Mouse (Mus musculus): ENCODE results near the gene Stat3.

Stat3 gene

DNA sequence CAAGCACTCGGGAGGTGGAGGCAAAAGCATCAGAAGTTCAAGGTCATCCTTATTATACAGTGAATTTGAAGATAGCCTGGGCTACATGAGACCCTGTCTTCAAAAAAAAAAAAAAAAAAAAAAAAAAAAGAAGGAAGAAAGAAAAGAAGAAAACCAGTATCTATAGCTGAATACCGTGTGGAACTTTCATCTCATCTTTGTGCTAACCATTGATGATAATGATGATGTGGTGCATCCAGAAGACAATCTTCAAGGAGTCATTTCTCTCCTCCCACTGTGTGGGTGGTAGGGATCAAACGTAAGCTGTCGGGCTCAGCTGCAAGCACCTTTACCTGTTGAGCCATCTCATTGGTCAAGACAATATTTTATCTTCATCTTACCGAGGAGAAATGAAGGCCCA, 21.3 kb downstream of the Stat3 start:
- DNase-seq: no peak

DNA sequence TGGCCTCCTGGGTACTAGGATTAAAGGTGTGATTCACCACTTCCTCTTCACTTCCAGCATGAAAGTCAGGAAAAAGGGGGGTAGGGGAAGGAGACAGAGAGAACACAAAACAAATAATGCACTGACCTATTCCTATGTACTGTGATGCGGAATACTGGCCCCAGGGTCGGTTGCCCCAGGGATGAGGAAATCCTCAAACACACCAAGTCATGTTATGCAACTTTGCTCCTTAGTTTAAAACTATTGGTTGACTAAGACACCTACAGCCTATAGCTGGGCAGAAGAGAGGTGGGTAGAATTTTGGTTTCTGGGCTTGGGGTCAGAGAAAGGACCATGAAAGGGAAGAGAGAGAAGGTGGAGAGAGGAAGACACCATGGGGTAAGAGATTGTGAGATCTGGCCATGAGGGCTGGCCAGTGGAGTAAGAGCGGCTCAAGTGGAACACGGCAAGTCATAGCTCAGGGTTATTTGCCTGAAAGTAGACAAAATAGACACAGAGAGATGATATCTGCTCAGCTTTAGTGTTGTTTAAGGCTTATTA, 22.8 kb downstream of the Stat3 start:
- no peak for DNase-seq

DNA sequence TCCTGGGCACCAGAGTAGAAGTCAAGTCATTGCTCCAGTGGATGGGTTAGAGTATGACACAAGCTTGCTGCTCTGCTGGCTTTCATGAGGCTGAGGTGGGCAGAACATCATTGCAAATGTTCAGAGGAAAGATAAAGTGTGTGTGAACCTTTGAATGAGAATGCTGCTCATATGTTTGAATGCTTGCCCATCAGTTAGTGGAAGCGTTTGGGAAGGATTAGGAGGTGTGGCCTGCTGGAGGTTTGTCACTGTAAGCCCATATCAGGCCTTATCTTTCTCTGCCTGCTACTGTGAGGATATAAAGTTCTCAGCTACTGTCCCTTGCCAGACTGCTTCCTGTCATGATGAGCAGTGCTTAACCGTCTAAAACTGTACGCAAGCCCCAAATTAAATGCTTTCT, 24.3 kb downstream of the Stat3 start:
- DNase-seq: no peak

DNA sequence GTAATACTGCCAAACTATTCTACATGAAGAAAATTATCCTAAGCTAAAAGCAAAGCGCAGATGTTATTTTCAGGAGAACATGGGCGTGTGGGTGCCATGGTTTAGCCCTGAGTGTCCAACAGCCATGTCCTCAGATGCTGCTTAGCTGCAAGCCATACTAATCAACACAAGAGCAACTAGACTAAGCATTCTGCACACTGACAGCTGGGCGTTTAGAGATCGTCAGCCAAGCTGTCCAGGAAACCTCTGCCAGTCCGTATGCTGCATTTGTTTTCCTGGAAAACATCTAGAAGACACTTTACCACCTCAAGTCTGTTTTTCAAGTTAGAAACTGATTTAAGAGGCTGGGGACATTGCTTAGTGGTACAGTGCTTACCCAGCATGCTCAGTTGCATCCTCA, 24.9 kb downstream of the Stat3 start:
- no peak for DNase-seq

DNA sequence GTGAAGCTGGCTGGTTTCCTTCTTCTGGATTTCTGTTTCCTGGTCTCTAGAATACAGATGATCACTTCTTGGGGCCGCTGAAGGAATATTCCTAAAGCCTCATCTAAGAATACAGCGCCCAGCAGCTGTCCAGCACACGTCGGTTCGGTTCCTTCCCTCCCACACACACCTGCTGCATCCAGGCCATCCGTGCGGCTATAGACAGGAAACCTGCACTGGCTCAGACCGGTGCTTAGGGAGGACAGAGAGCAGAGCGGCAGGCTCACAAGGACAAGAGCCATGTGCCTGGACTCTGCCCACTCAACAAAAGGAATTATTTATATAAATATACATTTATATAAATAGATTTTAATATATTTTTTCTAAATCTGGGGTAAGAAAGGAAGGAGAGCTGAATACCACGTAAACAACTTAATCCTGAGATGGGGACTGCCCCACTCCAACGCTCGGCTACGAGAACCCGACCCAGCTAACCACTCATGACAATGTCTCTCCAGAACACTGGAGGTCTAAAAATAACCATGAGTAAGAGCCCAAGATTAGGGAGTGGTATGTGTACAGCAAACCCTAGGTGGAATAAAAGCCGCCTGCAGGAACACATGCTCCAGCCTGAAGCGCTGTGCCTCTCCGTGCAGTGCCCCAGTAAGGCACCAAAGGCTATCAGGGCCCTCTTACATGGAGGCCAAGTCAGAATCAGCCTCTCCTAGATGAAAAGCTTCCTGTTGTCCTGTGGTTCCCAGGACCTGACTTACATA, 26.8 kb downstream of the Stat3 start:
- no peak for DNase-seq

DNA sequence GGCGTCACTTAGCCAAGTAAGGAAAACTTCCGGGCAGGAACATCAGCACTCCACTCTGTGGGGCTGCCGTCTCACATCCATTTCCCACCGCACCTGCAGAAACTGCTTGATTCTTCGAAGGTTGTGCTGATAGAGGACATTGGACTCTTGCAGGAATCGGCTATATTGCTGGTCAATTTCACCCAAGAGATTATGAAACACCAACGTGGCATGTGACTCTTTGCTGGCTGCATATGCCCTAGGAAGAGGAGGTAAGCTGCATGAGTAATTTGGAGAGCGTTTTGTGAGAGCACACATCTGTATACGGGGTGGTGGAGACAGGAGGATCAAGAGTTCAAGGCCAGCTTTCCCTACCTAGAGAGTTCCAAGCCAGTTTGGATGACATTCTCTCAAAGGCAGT, 30.8 kb downstream of the Stat3 start:
- no peak for DNase-seq

DNA sequence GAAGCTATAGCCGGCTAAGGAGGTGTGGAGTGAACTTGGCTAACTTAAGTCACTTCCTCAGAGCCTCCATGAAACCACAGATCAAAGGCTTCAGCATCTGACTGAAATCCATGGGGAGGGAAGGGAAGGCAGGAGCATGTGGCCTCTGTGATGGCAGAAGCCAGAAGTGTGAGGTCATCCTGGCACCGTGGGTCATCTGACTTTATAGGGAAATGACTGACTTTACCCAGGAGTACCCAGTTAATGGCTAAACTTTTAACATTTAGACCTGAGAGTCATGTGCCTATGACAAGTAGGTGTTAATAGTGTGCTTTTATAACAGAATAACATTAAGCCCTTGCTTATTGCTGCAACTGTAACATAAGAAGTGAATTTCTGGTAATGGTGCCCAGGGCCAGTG, 31.2 kb downstream of the Stat3 start:
- DNase-seq: no peak

DNA sequence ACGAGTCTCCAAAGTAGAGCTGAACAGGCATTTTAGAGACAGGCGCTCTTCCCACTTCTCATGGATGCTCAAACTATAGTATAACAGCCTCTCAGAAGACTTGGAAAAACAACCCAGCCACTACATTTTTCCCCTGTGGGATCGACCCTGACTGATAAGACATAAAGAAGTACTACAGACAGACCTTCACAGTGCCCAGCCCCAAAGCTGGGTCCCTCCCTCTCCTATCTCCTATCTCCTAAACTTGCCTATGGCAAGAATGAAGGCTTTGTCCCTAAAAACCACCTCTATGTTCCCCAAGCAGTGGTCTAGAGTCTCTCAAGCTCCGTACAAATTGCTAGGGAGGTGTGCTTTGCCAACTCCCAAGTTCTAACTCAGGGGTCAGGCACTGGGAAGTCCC, 32.5 kb downstream of the Stat3 start:
- DNase-seq: no peak

DNA sequence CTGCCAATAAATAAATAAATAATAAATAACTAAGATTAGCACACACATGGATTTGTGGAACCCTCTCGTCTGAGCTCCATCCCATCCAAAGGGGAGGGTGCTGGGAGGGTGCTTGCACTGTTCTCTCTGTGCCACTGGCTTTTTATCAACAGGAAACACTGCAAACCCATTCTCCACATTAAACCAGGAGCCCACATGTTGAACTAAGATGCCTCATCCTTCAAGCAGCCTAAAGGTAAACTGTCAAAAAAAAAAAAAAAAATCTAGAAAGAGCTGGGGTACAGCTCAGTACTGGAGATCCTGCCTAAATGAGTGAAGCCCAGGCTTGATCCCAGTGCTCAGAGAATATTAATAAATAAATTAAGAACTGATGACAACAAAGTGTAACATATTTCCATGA, 33.4 kb downstream of the Stat3 start:
- no peak for DNase-seq

DNA sequence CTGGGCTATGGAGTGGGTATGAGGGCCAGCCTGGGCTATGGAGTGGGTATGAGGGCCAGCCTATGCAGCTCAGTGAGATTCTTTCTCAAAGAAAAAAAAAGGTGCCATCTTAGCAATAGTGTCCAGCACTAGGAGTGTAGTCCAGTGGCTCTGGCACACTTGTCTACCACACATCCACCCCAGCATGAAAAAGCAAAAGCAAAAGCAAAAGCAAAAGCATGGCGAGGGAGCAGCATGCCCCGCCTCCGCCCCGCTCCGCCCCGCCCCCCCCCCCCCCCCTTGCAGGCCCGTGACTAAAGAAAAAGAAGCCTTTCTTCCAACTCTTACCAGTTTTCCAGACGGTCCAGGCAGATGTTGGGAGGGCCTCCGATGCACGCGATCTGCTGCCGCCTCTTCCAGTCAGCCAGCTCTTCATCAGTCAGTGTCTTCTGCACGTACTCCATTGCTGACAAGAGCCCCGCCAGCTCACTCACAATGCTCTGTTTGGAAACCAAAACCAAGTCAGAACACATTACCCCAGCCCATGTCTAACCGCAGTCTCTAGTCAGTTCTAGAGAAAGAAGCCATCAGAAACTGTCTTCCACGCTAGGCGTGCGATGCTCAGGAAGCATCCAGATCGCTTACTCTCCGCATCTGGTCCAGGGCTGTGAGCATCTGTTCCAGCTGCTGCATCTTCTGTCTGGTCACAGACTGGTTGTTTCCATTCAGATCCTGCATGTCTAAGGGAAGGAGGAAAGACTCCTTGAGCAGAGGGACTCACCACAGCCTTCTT, 34.6 kb downstream of the Stat3 start:
- no peak for DNase-seq

DNA sequence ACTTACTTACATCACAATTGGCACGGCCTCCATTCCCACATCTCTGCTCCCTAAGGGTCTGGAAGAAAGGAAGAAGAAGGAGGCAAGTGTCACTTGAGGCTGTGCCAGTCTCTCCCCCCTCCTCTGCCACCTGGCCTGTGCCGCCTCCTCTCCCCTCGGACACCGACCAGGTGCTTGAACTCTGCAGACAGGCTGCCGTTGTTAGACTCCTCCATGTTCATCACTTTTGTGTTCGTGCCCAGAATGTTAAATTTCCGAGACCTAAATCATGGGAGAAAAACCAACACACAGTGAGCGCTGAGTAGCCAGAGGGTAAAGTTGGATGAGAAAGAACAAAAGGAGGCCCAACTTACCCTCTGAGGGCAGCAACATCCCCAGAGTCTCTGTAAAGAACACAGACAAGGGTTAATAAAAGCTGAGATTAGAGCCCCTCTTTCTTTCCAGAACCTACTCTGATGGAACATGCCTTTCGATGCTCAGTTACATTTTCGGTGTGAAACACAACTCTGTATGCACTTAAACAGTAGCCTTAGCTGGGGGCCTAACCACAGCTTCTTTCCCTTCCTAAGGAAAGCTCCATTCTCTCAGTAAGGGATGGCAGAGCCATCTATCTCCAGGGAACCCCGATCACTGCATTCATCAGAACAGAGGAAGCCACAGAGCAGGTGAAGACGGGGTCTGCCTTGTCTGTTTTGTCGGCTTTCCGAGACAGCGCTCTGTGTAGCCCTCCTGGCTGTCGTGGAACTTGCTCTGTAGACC, 40.7 kb downstream of the Stat3 start:
- DNase-seq: no peak

DNA sequence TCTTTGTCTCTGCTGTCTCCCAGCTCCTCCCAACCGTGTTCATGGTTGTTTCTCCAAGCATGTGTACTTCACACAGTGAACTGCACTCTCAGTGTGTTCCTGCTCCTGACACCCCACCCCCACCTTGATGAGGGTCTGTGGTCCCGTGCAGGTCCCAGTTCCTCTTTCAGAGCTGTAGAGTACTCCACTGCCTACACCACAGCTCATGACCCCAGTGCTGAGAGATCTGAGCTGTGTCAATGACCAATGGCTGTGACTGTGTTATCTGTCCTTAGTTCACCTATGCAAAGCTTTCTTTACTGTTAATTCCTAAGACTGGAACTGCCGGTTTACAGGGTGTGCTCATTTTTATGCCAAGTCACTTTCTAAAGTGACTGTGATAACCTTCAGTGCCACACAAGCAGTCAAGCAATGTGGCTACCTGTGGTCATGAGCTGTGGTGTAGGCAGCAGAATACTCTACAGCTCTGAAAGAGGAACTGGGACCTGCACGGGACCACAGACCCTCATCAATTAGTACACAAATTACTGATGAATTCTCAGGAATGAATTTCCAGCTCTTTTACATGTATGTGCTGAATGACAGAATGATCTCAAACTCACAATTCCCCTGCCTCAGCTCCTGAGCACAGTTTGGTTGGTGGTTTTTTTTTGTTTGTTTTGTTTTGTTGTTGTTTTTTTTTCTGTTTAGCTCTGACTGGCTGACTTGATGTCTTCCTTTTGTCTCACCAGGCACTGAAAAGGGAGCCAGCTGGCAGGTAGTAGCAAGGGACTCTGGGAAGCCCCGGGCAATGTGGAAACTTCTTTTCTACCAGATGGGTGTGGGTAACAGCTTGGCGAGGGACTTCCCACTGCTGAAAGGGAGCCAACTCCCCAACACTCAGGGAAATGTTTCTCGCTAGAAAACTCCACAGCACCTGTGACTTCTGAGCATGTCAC, 41.8 kb downstream of the Stat3 start:
- peak; percentile 46 for DNase-seq

DNA sequence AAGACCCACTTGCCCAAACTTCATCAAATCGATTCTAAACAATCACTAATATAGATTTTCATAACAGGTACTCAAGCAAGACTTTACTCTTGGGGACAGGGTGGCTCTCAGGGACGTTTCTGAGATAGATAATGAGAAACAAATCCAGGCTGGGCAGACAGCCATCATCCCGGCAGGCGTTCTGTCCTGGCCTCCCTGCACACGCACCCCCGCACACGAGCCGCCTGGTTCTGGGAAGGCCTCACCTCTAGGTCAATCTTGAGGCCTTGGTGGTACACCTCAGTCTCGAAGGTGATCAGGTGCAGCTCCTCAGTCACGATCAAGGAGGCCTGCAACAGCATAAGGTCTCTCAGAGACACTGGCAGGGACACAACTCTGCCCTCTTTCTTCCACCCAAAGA, 43.3 kb downstream of the Stat3 start:
- no peak for DNase-seq

DNA sequence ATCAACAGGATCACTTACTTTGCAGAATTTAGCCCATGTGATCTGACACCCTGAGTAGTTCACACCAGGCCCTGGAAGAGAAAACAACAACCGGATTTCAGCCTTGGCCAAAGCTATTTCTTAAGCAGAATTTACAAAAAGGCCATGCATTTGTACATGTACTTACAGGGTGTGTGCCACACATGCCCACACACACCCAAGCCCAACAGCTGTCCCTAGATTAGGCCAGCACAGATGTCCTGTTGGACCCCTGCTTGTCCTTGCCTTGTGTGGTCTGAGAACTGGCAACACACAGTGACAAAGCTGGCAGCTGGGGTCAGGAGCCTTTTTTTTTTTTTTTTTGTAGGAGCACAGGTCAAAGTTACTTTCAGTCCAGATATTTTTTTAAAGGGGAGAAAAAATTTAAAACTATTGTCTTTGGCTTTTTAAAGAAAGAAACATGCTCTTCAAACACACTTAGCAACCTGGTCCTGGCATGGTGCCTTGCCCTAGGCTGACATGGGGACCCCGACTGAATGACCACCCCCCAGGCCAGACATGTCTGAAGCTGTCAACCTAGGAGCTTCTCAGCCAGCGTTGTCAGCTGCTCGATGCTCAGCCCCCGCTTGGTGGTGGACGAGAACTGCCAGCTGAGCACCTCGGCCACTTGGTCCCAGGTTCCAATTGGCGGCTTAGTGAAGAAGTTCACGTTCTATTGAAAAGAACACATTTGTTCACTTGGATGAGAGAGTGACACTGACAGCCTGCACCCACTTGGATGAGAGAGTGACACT, 45.0 kb downstream of the Stat3 start:
- DNase-seq: no peak

DNA sequence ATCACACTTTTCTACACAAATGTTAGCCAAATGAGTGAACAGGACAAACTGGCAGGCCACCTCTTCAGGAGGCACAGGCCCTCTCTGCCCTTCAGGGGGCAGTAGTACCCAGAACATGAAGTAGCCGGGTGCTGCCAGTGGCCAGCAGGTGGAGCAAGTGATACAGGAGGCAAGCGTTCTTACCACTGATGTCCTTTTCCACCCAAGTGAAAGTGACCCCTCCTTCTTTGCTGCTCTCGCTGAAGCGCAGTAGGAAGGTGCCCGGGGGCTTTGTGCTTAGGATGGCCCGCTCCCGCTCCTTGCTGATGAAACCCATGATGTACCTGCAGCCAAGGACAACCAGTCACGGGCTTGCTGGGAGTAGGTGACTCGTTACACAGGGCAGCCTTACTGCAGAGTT, 45.9 kb downstream of the Stat3 start:
- peak; percentile 88 for DNase-seq

DNA sequence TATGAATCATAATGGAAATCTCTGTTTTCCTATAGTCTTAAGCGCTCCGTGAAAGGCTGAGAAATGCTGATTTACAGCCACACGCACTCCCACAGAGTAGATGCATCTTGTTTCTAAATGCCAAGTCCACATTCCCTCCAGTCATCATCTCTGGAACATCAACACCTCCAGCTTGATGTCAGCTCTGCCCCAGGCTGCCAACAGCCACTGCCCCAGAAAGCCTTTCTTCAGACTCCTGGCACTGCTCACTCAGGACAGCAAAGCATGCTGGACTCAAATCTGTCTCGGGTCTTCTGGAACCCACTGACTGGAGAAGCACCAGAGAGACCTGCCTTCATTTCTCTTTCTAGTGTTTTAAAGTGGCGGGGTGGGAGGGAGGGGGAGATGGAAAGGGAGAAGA, 46.9 kb downstream of the Stat3 start:
- DNase-seq: no peak

DNA sequence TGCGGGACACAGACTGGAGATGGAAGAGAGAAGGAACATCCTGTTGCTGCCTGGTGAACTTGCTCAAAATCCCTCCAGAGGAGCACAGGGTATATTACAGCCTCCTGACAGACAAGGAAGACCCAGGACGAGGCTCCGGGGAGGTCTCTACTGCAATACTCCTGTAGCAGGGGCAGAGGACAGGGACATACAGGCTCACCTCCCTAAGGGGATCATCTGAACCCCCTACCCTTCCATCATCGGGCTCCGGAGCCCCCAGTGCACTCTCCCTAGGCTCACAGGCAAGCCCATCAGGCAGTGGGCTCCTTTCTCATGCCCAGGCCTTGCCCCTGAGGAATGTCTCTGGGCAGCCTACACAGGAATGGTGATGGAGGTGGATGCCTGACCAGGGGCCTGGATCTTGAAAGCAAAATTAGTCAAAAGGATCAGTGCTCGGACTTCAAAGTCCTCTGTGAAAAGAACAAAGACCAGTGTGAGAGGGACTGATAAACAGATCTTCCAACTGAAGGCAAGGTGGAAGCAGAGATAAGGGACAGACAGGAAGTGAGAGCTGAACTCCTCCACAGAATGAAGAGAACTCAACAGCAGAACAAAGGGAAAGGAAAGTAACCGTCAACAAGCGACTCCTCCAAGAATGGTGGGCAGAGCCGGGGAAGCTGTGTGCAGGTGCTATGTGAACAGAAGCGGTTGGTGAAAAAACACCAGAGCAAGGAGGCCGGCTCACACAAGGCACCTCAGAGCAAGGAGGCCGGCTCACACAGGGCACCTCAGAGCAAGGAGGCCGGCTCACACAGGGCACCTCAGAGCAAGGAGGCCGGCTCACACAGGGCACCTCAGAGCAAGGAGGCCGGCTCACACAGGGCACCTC, 47.9 kb downstream of the Stat3 start:
- no peak for DNase-seq

DNA sequence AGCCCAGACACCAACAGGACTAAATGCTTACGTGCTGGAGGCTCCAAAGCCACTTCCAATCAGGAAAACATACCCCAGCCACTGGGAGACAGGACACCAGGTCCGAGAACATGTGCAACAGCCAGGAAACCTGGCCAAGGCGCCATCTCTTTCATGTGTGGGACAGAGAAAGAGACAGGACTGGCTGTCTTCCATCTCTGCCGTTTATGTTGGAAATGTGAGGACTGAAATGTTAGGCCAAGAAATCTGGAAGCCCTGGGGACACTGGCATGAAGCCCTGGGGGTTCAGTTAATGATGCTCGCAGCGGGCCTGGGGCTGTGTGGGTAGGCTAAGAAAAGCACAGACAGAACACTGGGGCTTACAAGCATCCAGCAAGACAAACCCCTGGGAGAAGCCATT, 48.9 kb downstream of the Stat3 start:
- no peak for DNase-seq

DNA sequence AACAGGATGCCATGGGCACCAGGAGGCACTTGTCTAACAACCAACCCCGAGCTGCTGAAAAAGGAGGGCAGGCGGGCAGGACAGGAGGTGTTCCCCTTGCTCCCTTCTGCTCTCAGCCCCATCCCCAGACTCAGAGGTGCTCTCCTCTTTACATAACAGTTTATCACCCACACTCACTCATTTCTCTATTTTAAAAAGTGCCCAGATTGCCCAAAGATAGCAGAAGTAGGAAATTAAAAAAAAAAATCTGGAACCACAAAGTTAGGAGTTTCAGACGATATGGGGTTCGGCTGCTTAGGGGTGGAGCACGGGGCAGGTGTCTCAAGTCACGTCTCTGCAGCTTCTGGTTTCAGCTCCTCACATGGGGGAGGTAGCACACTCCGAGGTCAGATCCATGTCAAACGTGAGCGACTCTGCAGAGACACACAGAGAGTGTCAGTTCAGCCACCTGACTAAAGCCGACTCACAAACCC, 51.0 kb downstream of the Stat3 start:
- DNase-seq: no peak

DNA sequence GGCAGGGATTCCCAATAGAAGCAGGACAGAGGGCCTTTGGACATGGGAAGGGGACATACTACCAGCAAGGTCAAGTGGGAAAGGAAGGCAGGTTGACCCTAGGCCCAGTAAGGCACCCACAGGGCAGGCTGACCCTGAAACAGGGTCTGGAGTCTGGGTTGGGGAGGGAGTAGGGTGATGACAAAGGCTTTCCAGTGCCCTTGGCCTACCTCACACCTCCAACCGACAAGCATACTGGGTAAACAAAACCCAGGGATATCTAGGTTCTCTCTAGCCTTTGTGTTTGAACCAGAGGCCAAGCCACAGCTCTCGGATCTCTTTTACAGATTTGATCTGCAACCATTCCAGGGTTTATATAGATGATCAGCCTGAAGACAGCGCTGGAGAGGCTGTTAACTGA, 51.6 kb downstream of the Stat3 start:
- DNase-seq: no peak

DNA sequence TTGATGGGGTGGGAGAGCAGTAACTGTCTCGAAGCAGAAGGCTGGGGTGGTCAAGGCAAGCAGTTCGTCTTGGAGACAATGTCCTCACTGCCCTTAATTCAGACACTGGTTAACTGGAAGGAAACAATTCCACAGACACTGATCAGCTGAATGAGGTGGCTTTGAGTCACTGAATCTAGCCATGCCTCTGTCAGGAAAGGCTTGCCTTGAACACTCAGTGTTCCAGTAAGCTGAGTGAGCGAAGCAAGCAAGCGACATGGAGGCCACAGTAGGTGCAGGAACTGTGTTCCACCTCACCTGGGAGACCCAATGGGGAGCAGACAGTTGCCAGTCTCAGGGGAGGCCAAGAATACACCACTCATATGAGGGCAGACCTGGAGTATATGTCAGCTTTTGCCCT, 52.1 kb downstream of the Stat3 start:
- DNase-seq: no peak
